Mouse (Mus musculus) heart, embryonic 13.5 days (tissue): ENCODE results near the gene Fars2. TPM values are rescaled to one million over a fixed set of nuclear protein-coding genes. Genes with fewer than 3 reads are reported as not detected.

Experiments
- ATAC-seq: fragments of 200-750 bp; cut with Nextera tagmentation; 2 replicates; pipeline ENCODE4 v1.8.0; 2017; ENCODE audit warnings: moderate TSS enrichment; ENCODE audit not compliant: insufficient number of reproducible peaks, low FRiP score, low TSS enrichment; ENCODE audit errors: extremely low read depth
- H3K27ac ChIP-seq: fragments of 300-500 bp; sonication (generic); replicated peaks from 2 replicates; pipeline ENCODE4 v1.5.1; 2015; ENCODE audit warnings: moderate library complexity, mild to moderate bottlenecking, inconsistent platforms
- H3K27me3 ChIP-seq: fragments of 300-500 bp; sonication (generic); replicated peaks from 2 replicates; pipeline ENCODE4 v1.6.1; 2015; ENCODE audit warnings: mild to moderate bottlenecking, inconsistent platforms
- H3K36me3 ChIP-seq: fragments of 300-500 bp; sonication (generic); 2 replicates; pipeline ENCODE4 v1.6.1; 2015; ENCODE audit warnings: mild to moderate bottlenecking, inconsistent platforms
- H3K4me1 ChIP-seq: fragments of 300-500 bp; sonication (generic); 2 replicates; pipeline ENCODE4 v1.6.1; 2015; ENCODE audit warnings: inconsistent platforms
- H3K4me2 ChIP-seq: fragments of 300-500 bp; sonication (generic); 2 replicates; pipeline ENCODE4 v1.6.1; 2015; ENCODE audit warnings: inconsistent platforms, mild to moderate bottlenecking, moderate library complexity
- H3K4me3 ChIP-seq: fragments of 300-500 bp; sonication (generic); 2 replicates; pipeline ENCODE4 v1.5.1; 2015; ENCODE audit warnings: moderate library complexity, mild to moderate bottlenecking, inconsistent platforms
- H3K9ac ChIP-seq: fragments of 300-500 bp; sonication (generic); 2 replicates; pipeline ENCODE4 v1.6.1; 2015; ENCODE audit warnings: inconsistent platforms, mild to moderate bottlenecking, moderate library complexity
- H3K9me3 ChIP-seq: fragments of 300-500 bp; sonication (generic); 2 replicates; pipeline ENCODE4 v1.6.1; 2016; ENCODE audit warnings: inconsistent platforms
- WGBS: fragments of 180-500 bp; shearing (Covaris S2); methylation state at CpG from one replicate; pipeline ENCODE4 v1.1.7; 2015; ENCODE audit warnings: mixed read lengths; 5-methylcytosine and 5-hydroxymethylcytosine counted together
- polyA plus RNA-seq: library from polyadenylated mRNA; unstranded; fragments of >200 nt; fragmentation: Nextera tagmentation; extraction: Ambion mirVana; gene quantifications from 2 replicates; pipeline ENCODE4 v1.2.1, GENCODE M21; 2015

Fars2 gene
- polyA plus RNA-seq, 1 experiment from 2014 or later: 54.3 TPM

- Histone ChIP-seq H3K27ac (no peak overlapping the region), H3K27me3 (no peaks in the 10 kb centered on the region), H3K9me3 (no peaks in the 10 kb centered on the region), H3K4me1 (no peaks in the 10 kb centered on the region), H3K9ac (no peak overlapping the region), H3K4me3 (no peak overlapping the region), H3K36me3 (no peaks in the 10 kb centered on the region), H3K4me2 (no peak overlapping the region)
- no peak for ATAC-seq
- 83% methylated on average over 5 of the region's 5 CpGs for WGBS
These were observed 76.4 kb downstream of the Fars2 start for GRCm38 (mm10) chr13:36193484-36194113.

- Histone ChIP-seq H3K4me3 (no peak overlapping the region), H3K36me3 (no peaks in the 10 kb centered on the region), H3K9me3 (no peaks in the 10 kb centered on the region), H3K27me3 (no peaks in the 10 kb centered on the region), H3K9ac (no peak overlapping the region), H3K27ac (no peak overlapping the region), H3K4me2 (no peak overlapping the region), H3K4me1 (peaks cover 9% of the 10 kb centered on the region)
- WGBS: 85% methylated on average over 1 of the region's 1 CpGs
- no peak for ATAC-seq
These were observed 82.1 kb downstream of the Fars2 start for GRCm38 (mm10) chr13:36199288-36199687.

- Histone ChIP-seq H3K27me3 (no peaks in the 10 kb centered on the region), H3K4me1 (peaks cover 9% of the 10 kb centered on the region), H3K36me3 (0 out of 2 replicates have a peak, but pooled peaks cover 6% of the 10 kb centered on the region), H3K4me2 (no peak overlapping the region), H3K27ac (no peak overlapping the region), H3K9ac (no peak overlapping the region), H3K4me3 (no peak overlapping the region), H3K9me3 (no peaks in the 10 kb centered on the region)
- no peak for ATAC-seq
- whole genome bisulfite sequencing: 68% methylated on average over 4 of the region's 4 CpGs
These were observed 83.2 kb downstream of the Fars2 start for GRCm38 (mm10) chr13:36200453-36200852.

GRCm38 (mm10) chr13:36202496-36202895 lies 85.3 kb downstream of the Fars2 start:
- 72% methylated on average over 2 of the region's 2 CpGs for WGBS
- H3K27me3 ChIP-seq: no peaks in the 10 kb centered on the region

GRCm38 (mm10) chr13:36203014-36203413 lies 85.8 kb downstream of the Fars2 start:
- Histone ChIP-seq H3K36me3 (0 out of 2 replicates have a peak, but pooled peaks cover 6% of the 10 kb centered on the region), H3K4me3 (no peak overlapping the region), H3K9ac (no peak overlapping the region), H3K9me3 (no peaks in the 10 kb centered on the region), H3K4me1 (peaks cover 9% of the 10 kb centered on the region), H3K4me2 (no peak overlapping the region), H3K27ac (no peak overlapping the region), H3K27me3 (no peaks in the 10 kb centered on the region)
- WGBS: 65% methylated on average over 6 of the region's 6 CpGs
- ATAC-seq: peak; percentile 94

More at GRCm38 (mm10) chr13:36202496-36202895, 85.3 kb downstream of the Fars2 start:
- Histone ChIP-seq H3K9me3 (no peaks in the 10 kb centered on the region), H3K4me1 (peaks cover 9% of the 10 kb centered on the region), H3K36me3 (0 out of 2 replicates have a peak, but pooled peaks cover 6% of the 10 kb centered on the region), H3K27ac (no peak overlapping the region), H3K4me2 (no peak overlapping the region), H3K9ac (no peak overlapping the region), H3K4me3 (no peak overlapping the region)
- no peak for ATAC-seq

- WGBS: 74% methylated on average over 3 of the region's 3 CpGs
- H3K9ac ChIP-seq: no peak overlapping the region
- 0 out of 2 replicates have a peak, but pooled peaks cover 6% of the 10 kb centered on the region for H3K36me3 ChIP-seq
- H3K4me3 ChIP-seq: 0 out of 2 replicates have a peak overlapping the region, but pooled peaks have one; percentile 9
- no peaks in the 10 kb centered on the region for H3K9me3 ChIP-seq
- H3K4me2 ChIP-seq: peak overlapping the region; percentile 31
- ATAC-seq: no peak
- peaks cover 9% of the 10 kb centered on the region for H3K4me1 ChIP-seq
- no peak overlapping the region for H3K27ac ChIP-seq
- no peaks in the 10 kb centered on the region for H3K27me3 ChIP-seq
These were observed 87.1 kb downstream of the Fars2 start for GRCm38 (mm10) chr13:36204320-36204719.

- no peaks in the 10 kb centered on the region for H3K36me3 ChIP-seq
- no peak overlapping the region for H3K9ac ChIP-seq
- no peak overlapping the region for H3K27ac ChIP-seq
- 90% methylated on average over 3 of the region's 3 CpGs for WGBS
- no peaks in the 10 kb centered on the region for H3K4me1 ChIP-seq
- no peaks in the 10 kb centered on the region for H3K27me3 ChIP-seq
- no peaks in the 10 kb centered on the region for H3K9me3 ChIP-seq
- H3K4me2 ChIP-seq: no peak overlapping the region
- H3K4me3 ChIP-seq: no peak overlapping the region
- ATAC-seq: no peak
These were observed 93.8 kb downstream of the Fars2 start for GRCm38 (mm10) chr13:36210965-36211364.

GRCm38 (mm10) chr13:36214056-36214455 lies 96.8 kb downstream of the Fars2 start:
- no peaks in the 10 kb centered on the region for H3K4me1 ChIP-seq
- no peak overlapping the region for H3K4me3 ChIP-seq
- H3K27me3 ChIP-seq: no peaks in the 10 kb centered on the region
- H3K36me3 ChIP-seq: no peaks in the 10 kb centered on the region
- no peaks in the 10 kb centered on the region for H3K9me3 ChIP-seq
- H3K4me2 ChIP-seq: no peak overlapping the region
- H3K27ac ChIP-seq: no peak overlapping the region
- no peak overlapping the region for H3K9ac ChIP-seq
- no peak for ATAC-seq
- 83% methylated on average over 4 of the region's 4 CpGs for WGBS

- Histone ChIP-seq H3K4me3 (no peak overlapping the region), H3K27ac (no peak overlapping the region), H3K9ac (no peak overlapping the region), H3K36me3 (no peaks in the 10 kb centered on the region), H3K27me3 (no peaks in the 10 kb centered on the region), H3K4me1 (no peaks in the 10 kb centered on the region), H3K9me3 (no peaks in the 10 kb centered on the region), H3K4me2 (no peak overlapping the region)
- ATAC-seq: no peak
- WGBS: 91% methylated on average over 3 of the region's 3 CpGs
These were observed 98.8 kb downstream of the Fars2 start for GRCm38 (mm10) chr13:36216005-36216404.

GRCm38 (mm10) chr13:36218347-36218746 lies 101.1 kb downstream of the Fars2 start:
- Histone ChIP-seq H3K9ac (no peak overlapping the region), H3K27me3 (no peaks in the 10 kb centered on the region), H3K27ac (no peak overlapping the region), H3K4me2 (no peak overlapping the region), H3K9me3 (no peaks in the 10 kb centered on the region), H3K4me3 (no peak overlapping the region), H3K36me3 (no peaks in the 10 kb centered on the region), H3K4me1 (no peaks in the 10 kb centered on the region)
- no peak for ATAC-seq
- 74% methylated on average over 4 of the region's 4 CpGs for WGBS

- Histone ChIP-seq H3K27me3 (no peaks in the 10 kb centered on the region), H3K4me1 (peaks cover 2% of the 10 kb centered on the region; the same call in 1 of the 2 replicates), H3K9ac (no peak overlapping the region), H3K9me3 (no peaks in the 10 kb centered on the region), H3K36me3 (no peaks in the 10 kb centered on the region), H3K4me2 (no peak overlapping the region), H3K27ac (no peak overlapping the region), H3K4me3 (no peak overlapping the region)
- 79% methylated on average over 5 of the region's 5 CpGs for WGBS
- no peak for ATAC-seq
These were observed 102.3 kb downstream of the Fars2 start for GRCm38 (mm10) chr13:36219506-36219905.

GRCm38 (mm10) chr13:36221897-36222296 lies 104.7 kb downstream of the Fars2 start:
- Histone ChIP-seq H3K4me3 (no peak overlapping the region), H3K27me3 (no peaks in the 10 kb centered on the region), H3K9me3 (no peaks in the 10 kb centered on the region), H3K4me2 (no peak overlapping the region), H3K4me1 (peaks cover 3% of the 10 kb centered on the region; the same call in 1 of the 2 replicates), H3K36me3 (no peaks in the 10 kb centered on the region), H3K27ac (no peak overlapping the region), H3K9ac (no peak overlapping the region)
- 70% methylated on average over 1 of the region's 1 CpGs for WGBS
- ATAC-seq: no peak
